Mouse (Mus musculus): ENCODE measurements around the gene Snx33.

GRCm38 (mm10) chr9:56894006-56894405 lies 34.2 kb downstream of the Snx33 start:
- TF ChIP-seq CTCF (IDR thresholded peaks at IDR 0.05; ENCODE audit: low read depth) (peak; percentile 50), EP300 (IDR thresholded peaks at IDR 0.05; ENCODE audit: low read depth) (no peak)
